Mouse (Mus musculus) brain, embryonic 14.5 days (tissue): ENCODE results near the gene Mfng.

Experiments used
- CTCF ChIP-seq: fragments of 200-500 bp; IDR thresholded peaks from 2 replicates; pipeline ENCODE4 v1.5.1; 2012; ENCODE audit warnings: inconsistent platforms, mild to moderate bottlenecking, moderate library complexity, borderline replicate concordance; ENCODE audit not compliant: insufficient read depth, insufficient read length; ENCODE audit errors: extremely low read depth
- POLR2A ChIP-seq: fragments of 200-500 bp; IDR thresholded peaks from 2 replicates; pipeline ENCODE4 v1.6.1; 2012; ENCODE audit warnings: mild to moderate bottlenecking, inconsistent platforms, borderline replicate concordance; ENCODE audit not compliant: poor library complexity, insufficient read depth, insufficient read length, severe bottlenecking; ENCODE audit errors: extremely low read depth

DNA sequence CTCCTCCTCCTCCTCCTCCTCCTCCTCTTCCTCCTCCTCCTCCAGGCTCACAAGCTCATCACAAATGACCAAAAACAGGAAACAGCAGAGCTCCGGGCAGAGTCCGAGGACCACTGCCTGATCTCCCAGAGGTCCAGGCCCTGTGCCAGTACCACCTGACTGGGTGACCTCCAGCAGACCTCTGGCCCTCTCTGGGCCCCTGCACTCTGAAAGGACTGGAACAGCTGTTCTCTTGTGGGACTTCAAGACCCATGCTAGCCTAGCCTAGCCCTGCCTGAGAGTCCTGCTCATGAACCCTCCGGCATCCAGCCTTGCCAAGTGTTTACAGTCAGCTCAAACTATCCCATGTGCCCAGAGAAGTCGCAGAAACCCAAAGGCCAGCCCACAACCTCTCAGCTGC lies 17.2 kb upstream of the Mfng start:
- no peak for TF ChIP-seq POLR2A
- TF ChIP-seq CTCF, result no peak
